Mouse (Mus musculus): Measurements from ENCODE around the gene Tat. TPM values are rescaled to one million over a fixed set of nuclear protein-coding genes. Genes with fewer than 3 reads are reported as not detected.
A peak's percentile ranks its signal among the peaks of the same experiment; 100 is the strongest.

The Tat gene
- total and polyA plus RNA-seq, 2 experiments from 2014 or later = 0.14 TPM; not detected in 1

DNA sequence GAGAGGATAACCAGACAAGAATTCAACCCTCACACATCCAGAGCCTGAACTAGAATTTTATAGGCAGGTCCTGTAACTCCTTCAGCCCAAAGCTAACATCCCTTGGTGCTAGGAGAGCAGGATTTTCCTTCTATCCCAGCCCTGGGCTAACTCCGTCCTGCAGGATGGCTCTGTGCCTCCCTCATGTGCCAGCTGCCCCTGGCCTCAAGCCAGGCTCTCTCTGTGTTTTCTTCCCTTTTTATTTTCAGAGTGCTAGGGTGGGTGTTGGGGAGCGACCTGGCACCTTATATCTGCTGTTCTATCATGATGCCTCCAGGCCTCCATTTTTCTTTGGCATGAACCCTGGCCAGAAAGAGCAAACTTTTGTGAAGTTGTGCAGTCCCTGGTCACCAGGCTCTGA is 45.9 kb downstream of the Tat start:
- Histone ChIP-seq H3K4me1 (ENCODE audit: insufficient read depth, low read length) (no peaks in the 10 kb centered on the region), H3K4me3 (ENCODE audit: low read depth, low read length) (no peak overlapping the region), H3K9me3 (ENCODE audit: low read length) (no peaks in the 10 kb centered on the region), H3K9ac (replicated peaks; ENCODE audit: low read length, poor library complexity, severe bottlenecking) (no peak overlapping the region), H3K4me2 (ENCODE audit: low read depth, low read length, poor library complexity, severe bottlenecking) (no peak overlapping the region), H3K27me3 (ENCODE audit: insufficient read depth, low read length) (no peaks in the 10 kb centered on the region), H3K36me3 (ENCODE audit: insufficient read depth, low read length) (no peaks in the 10 kb centered on the region), H3K27ac (ENCODE audit: low read depth, low read length) (no peak overlapping the region)
- no peak for ATAC-seq (ENCODE audit: low FRiP score)
- DNase-seq (ENCODE audit: low spot score) = peak; percentile 19
- WGBS = 53% methylated on average over 2 of the region's 2 CpGs
- TF ChIP-seq CTCF (IDR thresholded peaks at IDR 0.05) = no peak

DNA sequence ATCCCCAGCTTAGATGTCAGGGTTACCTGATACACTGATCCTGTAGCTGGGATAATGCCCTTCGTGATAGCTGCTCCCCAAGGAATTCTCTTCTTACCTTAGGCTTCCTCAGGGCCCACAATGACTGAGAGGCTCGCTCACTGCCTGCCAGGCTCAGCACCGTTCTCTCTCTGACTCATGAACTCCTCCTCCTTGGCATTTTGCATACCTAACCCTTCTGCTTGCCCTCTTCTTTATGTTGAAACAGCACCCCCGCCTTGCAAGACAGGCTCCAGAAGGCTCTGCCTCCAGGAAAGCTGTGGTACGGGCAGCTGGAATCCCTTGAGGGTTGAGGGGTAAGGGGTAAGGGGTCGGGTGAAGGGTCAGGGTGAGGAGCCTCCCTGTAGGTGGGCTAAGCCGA is 49.0 kb downstream of the Tat start:
- Histone ChIP-seq H3K4me3 (ENCODE audit: low read depth, low read length) (no peak overlapping the region), H3K27ac (ENCODE audit: low read depth, low read length) (no peak overlapping the region), H3K36me3 (ENCODE audit: insufficient read depth, low read length) (no peaks in the 10 kb centered on the region), H3K9ac (replicated peaks; ENCODE audit: low read length, poor library complexity, severe bottlenecking) (no peak overlapping the region), H3K9me3 (ENCODE audit: low read length) (no peaks in the 10 kb centered on the region), H3K4me1 (ENCODE audit: insufficient read depth, low read length) (no peaks in the 10 kb centered on the region), H3K4me2 (ENCODE audit: low read depth, low read length, poor library complexity, severe bottlenecking) (no peak overlapping the region), H3K27me3 (ENCODE audit: insufficient read depth, low read length) (no peaks in the 10 kb centered on the region)
- WGBS = 40% methylated on average over 7 of the region's 7 CpGs
- DNase-seq (ENCODE audit: low spot score) = no peak
- no peak for ATAC-seq (ENCODE audit: low FRiP score)
- TF ChIP-seq CTCF (IDR thresholded peaks at IDR 0.05) = no peak

DNA sequence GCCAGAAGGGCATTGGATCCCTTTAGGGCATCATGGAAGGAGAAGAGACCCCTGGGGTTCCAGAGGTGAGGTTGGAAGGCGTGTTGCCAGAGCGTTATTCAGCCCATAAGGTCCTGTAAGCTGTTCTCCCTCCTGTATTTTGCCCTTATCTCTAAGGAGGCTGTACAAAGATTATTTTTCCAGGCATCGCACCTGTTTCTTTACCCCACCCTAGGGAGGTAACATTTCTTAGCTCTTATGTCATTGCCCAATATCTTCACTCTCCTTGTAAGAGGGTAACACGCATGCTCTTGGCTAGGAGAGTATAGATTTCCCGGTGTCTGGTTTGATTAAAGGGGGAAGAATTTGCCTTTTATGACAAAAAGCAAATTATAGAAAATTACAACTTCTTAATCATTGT is 49.4 kb downstream of the Tat start, which contains the start of gene Chst4:
Chst4 (minus strand) TSS at position 82 of the 400 bp plus-strand sequence.
- TF ChIP-seq CTCF (IDR thresholded peaks at IDR 0.05) = no peak
- H3K9ac ChIP-seq (replicated peaks; ENCODE audit: low read length, poor library complexity, severe bottlenecking) = no peak within 1 kb of the TSS
- no peak for ATAC-seq (ENCODE audit: low FRiP score)
- H3K36me3 ChIP-seq (ENCODE audit: insufficient read depth, low read length) = no peaks in the 10 kb centered on the region
- DNase-seq (ENCODE audit: low spot score) = no peak
- no peaks in the 10 kb centered on the region for H3K4me1 ChIP-seq (ENCODE audit: insufficient read depth, low read length)
- H3K4me3 ChIP-seq (ENCODE audit: low read depth, low read length) = no peak within 1 kb of the TSS
- no peak within 1 kb of the TSS for H3K4me2 ChIP-seq (ENCODE audit: low read depth, low read length, poor library complexity, severe bottlenecking)
- no peaks in the 10 kb centered on the region for H3K27me3 ChIP-seq (ENCODE audit: insufficient read depth, low read length)
- no peak within 1 kb of the TSS for H3K27ac ChIP-seq (ENCODE audit: low read depth, low read length)
- 84% methylated on average over 5 of the region's 5 CpGs for WGBS
- H3K9me3 ChIP-seq (ENCODE audit: low read length) = no peaks in the 10 kb centered on the region

DNA sequence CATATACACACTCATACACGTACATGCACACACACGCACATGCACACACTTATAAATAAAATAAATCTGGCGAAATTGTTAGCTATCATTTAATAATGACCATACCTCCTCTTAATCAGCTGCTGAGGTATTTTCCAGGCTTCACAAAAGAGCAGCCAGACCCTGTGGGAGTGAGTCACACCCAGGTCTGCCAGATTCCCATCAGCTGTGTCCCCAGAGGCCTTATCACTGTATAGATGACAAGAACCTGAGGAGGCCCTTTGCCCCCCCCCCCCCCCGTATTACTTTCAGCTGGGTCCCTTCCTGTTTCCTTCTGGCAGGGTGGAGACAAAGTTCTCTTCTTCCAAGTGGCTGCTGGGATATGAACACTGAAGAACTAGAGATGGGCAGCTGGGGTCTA is 50.3 kb downstream of the Tat start:
- no peaks in the 10 kb centered on the region for H3K27me3 ChIP-seq (ENCODE audit: insufficient read depth, low read length)
- 80% methylated on average over 4 of the region's 4 CpGs for WGBS

More for the DNA sequence above, 50.3 kb downstream of the Tat start:
- H3K4me1 ChIP-seq (ENCODE audit: insufficient read depth, low read length) = no peaks in the 10 kb centered on the region
- H3K36me3 ChIP-seq (ENCODE audit: insufficient read depth, low read length) = no peaks in the 10 kb centered on the region
- no peak for TF ChIP-seq CTCF (IDR thresholded peaks at IDR 0.05)
- H3K4me3 ChIP-seq (ENCODE audit: low read depth, low read length) = no peak overlapping the region
- no peak for DNase-seq (ENCODE audit: low spot score)
- H3K9me3 ChIP-seq (ENCODE audit: low read length) = no peaks in the 10 kb centered on the region
- no peak overlapping the region for H3K9ac ChIP-seq (replicated peaks; ENCODE audit: low read length, poor library complexity, severe bottlenecking)
- no peak for ATAC-seq (ENCODE audit: low FRiP score)
- H3K27ac ChIP-seq (ENCODE audit: low read depth, low read length) = no peak overlapping the region
- no peak overlapping the region for H3K4me2 ChIP-seq (ENCODE audit: low read depth, low read length, poor library complexity, severe bottlenecking)

Other genes with a start within 250 kb of the Tat start
- gene Ap1g1, start 211.9 kb upstream of the Tat start, total RNA-seq (2014; rRNA removed) = 74.4 and 94.0 TPM in 2 replicates
- gene Ap1g1, start 211.9 kb upstream of the Tat start, polyA plus RNA-seq (2015; fragmentation: Nextera tagmentation; extraction: Ambion mirVana) = 32.8 and 40.2 TPM in 2 replicates
- gene Phlpp2, start 121.9 kb upstream of the Tat start, total RNA-seq (2014; rRNA removed) = 11.6 and 14.7 TPM in 2 replicates
- gene Phlpp2, start 121.9 kb upstream of the Tat start, polyA plus RNA-seq (2015; fragmentation: Nextera tagmentation; extraction: Ambion mirVana) = 3.0 and 4.7 TPM in 2 replicates
- 0.47 and 1.4 TPM in 2 replicates for gene Marveld3, start 28.2 kb upstream of the Tat start, total RNA-seq (2014; rRNA removed)
- 1.1 and 1.6 TPM in 2 replicates for gene Marveld3, start 28.2 kb upstream of the Tat start, polyA plus RNA-seq (2015; fragmentation: Nextera tagmentation; extraction: Ambion mirVana)
- not detected in 2 replicates for gene Chst4, start 49.3 kb downstream of the Tat start, total RNA-seq (2014; rRNA removed)
- gene Chst4, start 49.3 kb downstream of the Tat start, polyA plus RNA-seq (2015; fragmentation: Nextera tagmentation; extraction: Ambion mirVana) = not detected in 2 replicates
- 13.6 and 15.7 TPM in 2 replicates for gene Zfp612, start 89.3 kb downstream of the Tat start, total RNA-seq (2014; rRNA removed)
- 16.5 and 16.7 TPM in 2 replicates for gene Zfp612, start 89.3 kb downstream of the Tat start, polyA plus RNA-seq (2015; fragmentation: Nextera tagmentation; extraction: Ambion mirVana)
- gene Gm21964, start 110.8 kb downstream of the Tat start, total RNA-seq (2014; rRNA removed) = not detected in 2 replicates
- not detected in 2 replicates for gene Gm21964, start 110.8 kb downstream of the Tat start, polyA plus RNA-seq (2015; fragmentation: Nextera tagmentation; extraction: Ambion mirVana)
- not detected in 2 replicates for gene Gm17720, start 112.3 kb downstream of the Tat start, total RNA-seq (2014; rRNA removed)
- not detected in 2 replicates for gene Gm17720, start 112.3 kb downstream of the Tat start, polyA plus RNA-seq (2015; fragmentation: Nextera tagmentation; extraction: Ambion mirVana)
- 105 and 126 TPM in 2 replicates for gene Calb2, start 177.8 kb downstream of the Tat start, total RNA-seq (2014; rRNA removed)
- 295 and 359 TPM in 2 replicates for gene Calb2, start 177.8 kb downstream of the Tat start, polyA plus RNA-seq (2015; fragmentation: Nextera tagmentation; extraction: Ambion mirVana)
- gene Cmtr2, start 225.2 kb downstream of the Tat start, total RNA-seq (2014; rRNA removed) = 17.1 and 19.1 TPM in 2 replicates
- gene Cmtr2, start 225.2 kb downstream of the Tat start, polyA plus RNA-seq (2015; fragmentation: Nextera tagmentation; extraction: Ambion mirVana) = 7.4 and 7.7 TPM in 2 replicates

All from midbrain, postnatal 0 days (tissue).